Mouse (Mus musculus) lung, postnatal 4 days (tissue): ENCODE measurements at regions not wholly inside any gene's neighbourhood (a gene's known extent, or its start where the extent isn't known, plus 50 kb on each side); places are given as distances from the start of the nearest gene placed in this dataset.

Source experiments
- DNase-seq, 2 experiments: peaks; one replicate each; pipeline ENCODE4 v3.0.0; 2021

GRCm38 (mm10) chr5:35162120-35162519, 56.6 kb upstream of the Lrpap1 start:
- DNase-seq, result no peak

DNA sequence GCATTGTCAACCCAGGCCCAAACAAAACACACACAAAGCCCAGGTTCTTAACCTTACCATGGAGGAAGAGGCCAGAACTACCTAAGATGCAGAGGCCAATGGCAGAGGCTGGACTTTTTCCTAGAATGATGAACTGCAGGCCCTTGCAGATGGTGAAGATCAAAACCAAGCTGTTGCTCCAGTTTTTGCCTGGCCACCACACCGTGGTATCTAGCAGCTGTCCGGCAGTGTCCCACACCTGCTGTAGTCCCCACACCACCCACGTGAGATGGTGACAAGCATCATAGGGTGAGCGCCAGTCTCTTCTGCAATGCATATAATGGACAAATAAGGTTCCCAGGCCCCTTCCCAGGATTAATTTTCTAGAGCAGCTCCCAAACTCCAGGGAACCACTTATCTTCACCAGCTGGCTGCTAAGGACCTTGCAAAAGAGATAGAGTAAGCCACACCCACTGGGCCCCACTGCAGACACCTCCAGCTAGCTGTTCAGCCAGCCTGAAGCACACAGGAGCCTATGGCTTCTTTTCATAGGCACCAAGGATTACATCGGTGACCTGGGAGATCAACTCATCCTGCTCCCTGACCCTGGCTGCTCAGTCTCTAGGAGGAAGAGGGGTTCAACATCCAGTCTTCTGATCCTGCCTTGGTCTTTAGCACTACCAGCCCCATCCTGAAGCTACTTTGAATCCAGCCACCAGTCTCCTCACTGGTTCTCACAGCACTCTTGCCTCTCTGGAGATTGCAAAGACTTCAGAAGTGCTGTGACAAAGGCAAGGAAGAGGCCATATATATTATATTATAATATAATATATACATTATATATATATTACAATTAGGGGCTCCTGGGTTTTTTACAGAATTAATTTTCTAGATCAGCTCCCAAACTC, 55.6 kb upstream of the Lrpap1 start:
- no peak for DNase-seq

DNA sequence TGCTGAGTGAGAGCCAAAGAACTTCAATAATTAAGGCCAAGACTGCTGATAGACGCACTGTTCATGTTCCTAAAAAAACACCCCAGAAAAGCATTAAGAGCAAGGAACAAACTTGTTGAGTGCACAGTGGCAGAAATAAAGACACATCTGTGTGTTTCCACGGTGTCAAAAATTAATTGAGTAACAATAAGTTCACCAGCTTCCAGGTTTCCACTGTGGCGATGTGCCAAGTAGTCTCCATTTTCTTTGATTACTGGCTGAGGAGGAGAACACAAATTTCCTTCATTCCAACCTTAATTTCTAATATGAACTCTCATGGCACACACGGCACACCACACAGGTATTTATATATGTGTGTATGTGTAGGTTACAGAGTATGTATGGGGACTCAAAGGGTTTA, 54.3 kb upstream of the Lrpap1 start:
- DNase-seq, result no peak

DNA sequence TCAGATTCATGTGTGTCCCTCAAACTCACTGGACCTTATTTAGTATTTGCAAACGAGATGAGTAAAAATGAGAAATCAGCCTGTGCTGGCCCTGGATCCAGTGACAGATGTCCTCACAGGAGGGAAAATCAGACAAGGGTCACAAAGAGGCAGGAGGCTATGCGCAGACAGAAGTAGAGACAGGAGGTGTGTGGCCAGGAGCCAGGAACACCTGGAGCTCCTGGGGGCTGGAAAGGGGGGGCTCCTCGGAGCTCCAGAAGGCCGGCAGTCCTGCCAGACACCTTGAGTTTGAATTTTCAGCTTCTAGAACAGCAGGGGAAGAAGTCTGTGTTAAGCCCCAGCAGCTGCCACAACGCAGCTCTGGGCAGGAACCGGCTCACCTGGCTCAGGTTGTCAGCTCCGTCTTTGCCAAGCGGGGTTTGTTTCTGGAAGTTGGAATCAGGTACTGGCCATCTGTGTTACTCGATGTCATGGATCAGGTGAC, 53.7 kb upstream of the Lrpap1 start:
- DNase-seq, result no peak

GRCm38 (mm10) chr5:35158346-35159047, 52.9 kb upstream of the Lrpap1 start:
- DNase-seq, result no peak

GRCm38 (mm10) chr5:35156371-35156770, 50.8 kb upstream of the Lrpap1 start:
- DNase-seq, result no peak

DNA sequence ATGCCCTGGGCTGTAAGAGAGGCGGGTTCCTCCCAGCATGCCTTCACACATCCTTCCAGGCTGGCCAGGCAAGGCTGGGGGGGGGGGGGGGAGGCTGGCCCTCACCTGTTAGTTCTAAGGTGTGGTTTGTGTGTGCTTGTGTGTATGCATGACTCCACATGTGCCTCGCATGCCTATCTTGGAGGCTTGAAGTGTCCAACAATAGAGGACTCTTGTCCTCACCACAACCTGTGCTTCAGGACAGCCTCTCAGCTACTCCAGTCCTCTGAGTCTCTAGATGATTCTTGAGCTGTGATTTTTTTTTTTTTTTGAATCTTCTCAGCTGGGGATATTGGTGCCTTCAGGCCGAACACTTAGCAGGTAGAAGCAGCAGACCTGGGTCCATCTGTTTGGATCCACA, 50.2 kb upstream of the Lrpap1 start:
- no peak for DNase-seq
